Mouse (Mus musculus) liver (tissue): ENCODE results near the gene Rars2.
"Not testable (repeated sequence)": the region's sequence is repeated elsewhere in the genome, so short reads cannot be mapped to it uniquely, and the experiment has no call there.

Experiments used
- DNase-seq: peaks from one replicate; pipeline ENCODE4 v3.0.0-alpha.2; 2020; ENCODE audit warnings: mixed read lengths

Gene Rars2

DNA sequence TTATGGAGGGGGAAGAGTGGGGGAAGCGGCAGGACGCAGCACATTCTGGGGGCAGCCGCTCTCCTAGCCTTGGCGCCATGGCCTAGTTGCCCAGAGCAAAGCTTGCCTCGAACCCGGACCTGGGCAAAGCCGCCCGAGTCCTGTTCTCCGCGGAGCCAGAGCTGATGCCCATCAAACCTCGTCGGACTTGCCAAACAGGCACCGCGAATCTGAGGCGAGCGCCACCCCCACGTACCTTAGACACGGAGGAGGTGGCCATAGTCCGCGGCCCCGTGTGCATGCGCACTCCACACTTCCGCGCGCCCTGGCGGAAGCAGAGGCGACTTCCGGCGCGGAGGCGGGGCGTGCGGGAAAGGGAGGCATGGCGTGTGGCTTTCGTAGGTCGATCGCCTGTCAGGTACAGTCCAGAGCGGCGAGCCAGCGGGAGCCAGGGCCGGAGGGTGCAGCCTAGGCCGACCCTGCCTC is at the start of gene Rars2, which contains the start of gene Orc3:
Gene Rars2, plus strand, starts transcription at position 328 of the 465 bp plus-strand sequence.
Gene Orc3, minus strand, starts transcription at position 315 of the 465 bp plus-strand sequence.
- peak; percentile 95 for DNase-seq

- DNase-seq: no peak
Measured at GRCm38 (mm10) chr4:34566226-34566625, 48.5 kb upstream of the Rars2 start.

DNA sequence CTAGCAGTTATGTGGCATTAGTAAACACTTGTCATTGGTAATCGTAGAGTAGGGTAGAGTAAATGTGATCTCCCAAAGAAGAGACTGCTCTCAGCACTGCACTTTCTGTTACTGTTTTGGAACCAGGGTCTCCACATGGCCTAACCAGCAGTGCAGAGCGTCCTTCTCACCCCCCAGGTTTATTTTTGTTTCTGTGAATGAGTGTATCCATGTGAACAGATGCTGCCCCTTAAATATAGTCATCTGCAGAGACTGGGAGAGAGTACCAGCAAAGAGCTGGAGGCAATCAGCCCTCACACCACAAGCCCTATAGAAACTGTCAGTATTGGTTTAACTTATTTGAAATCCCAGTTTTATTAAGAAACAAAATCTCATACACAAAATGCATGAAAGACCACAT is 41.9 kb upstream of the Rars2 start:
- DNase-seq: no peak

GRCm38 (mm10) chr4:34577028-34577427 is 37.7 kb upstream of the Rars2 start:
- DNase-seq: no peak

DNA sequence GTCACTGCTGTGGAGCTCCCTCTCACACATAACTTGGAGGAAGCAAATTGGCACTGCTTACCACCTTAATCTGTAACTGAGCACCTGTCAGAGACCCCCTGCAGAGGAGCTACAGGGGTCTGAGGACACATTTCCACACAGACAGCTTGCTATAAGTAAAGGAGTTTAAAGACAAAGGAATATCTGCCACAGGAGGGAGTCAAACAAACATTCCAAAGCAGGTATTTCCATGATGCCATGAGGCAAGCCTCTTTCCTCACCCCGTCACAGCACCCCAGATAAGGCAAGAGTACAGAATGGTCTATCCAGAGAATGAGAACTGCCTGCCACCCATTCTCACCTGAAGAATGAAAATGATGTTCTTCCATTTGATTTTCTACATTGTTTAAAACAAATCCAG is 35.5 kb upstream of the Rars2 start:
- DNase-seq: no peak

- not testable (repeated sequence) for DNase-seq
Measured at GRCm38 (mm10) chr4:34581489-34581888, 33.3 kb upstream of the Rars2 start.

GRCm38 (mm10) chr4:34581990-34582389 is 32.8 kb upstream of the Rars2 start:
- DNase-seq: no peak

DNA sequence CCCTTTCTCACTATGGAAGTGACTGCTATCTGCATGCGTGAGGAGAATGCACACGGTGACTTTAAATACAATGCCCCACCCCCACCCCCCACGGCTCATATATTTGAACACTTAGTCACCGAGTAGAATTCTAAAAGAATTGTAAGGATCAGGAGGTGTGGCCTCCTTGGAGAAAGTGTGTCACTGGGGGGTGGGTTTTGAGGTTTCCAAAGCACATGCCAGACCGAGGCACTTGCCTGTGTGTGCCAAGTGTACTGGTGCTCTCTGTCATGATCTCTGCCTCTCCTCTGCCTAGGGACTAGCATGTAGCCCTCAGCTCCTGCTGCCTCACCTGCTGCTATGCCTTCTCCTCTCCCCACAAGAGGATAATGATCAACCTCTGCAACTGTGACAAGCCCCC is 32.3 kb upstream of the Rars2 start:
- DNase-seq: no peak

- DNase-seq: no peak
Measured at GRCm38 (mm10) chr4:34583427-34583826, 31.3 kb upstream of the Rars2 start.

- no peak for DNase-seq
Measured at GRCm38 (mm10) chr4:34584871-34585607, 29.7 kb upstream of the Rars2 start.

DNA sequence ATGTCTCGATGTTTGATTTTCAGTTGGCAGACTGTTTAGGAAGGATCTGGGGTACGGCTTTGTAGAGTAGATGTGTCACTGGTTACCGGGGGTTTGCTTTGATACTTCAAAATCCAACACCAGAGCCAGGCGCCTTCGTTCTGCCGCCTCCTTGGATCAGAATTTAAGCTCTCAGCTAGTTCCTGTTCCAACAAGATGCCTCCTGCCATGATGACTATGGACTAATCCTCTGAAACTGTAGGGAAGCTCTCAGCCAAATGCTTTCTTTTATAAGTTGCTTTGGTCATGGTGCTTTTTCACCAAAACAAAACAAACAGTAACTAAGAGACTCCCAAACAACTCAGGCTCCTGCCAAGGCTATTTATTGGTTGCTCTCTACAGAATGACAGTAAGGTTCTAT is 11.6 kb upstream of the Rars2 start:
- no peak for DNase-seq

- DNase-seq: no peak
Measured at GRCm38 (mm10) chr4:34606658-34607057, 8.1 kb upstream of the Rars2 start.

DNA sequence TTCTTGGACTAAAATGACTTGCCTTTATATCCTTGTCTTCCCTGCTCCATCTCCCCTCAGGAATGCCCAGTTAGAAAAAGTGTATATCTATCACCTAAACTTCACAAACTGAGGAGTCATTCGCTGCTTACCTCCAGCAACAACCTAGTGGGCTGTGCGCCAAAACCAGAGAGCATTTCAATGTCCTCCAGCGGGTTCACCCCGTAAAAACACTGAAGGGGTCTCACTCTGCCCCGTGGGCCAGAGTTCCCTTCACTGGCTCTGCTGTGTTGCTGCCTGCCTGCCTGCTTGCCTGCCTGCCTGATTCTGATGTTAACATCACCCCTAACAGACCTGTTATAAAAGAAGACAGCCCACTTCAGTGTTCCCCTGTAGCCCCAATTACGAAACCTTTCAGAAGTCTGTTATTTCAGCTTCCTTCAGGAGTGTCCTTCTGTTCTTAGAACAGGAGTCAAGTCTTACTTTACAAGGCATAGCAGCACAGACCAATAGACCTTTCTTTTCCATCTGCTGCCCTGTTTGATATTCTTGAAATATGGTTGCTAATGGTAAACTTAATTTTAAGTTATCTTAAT is 1.1 kb upstream of the Rars2 start:
- DNase-seq: peak; percentile 9

GRCm38 (mm10) chr4:34615303-34615702 is 546 bp downstream of the Rars2 start:
- peak; percentile 26 for DNase-seq

GRCm38 (mm10) chr4:34616146-34616545 is 1.4 kb downstream of the Rars2 start:
- DNase-seq: no peak

DNA sequence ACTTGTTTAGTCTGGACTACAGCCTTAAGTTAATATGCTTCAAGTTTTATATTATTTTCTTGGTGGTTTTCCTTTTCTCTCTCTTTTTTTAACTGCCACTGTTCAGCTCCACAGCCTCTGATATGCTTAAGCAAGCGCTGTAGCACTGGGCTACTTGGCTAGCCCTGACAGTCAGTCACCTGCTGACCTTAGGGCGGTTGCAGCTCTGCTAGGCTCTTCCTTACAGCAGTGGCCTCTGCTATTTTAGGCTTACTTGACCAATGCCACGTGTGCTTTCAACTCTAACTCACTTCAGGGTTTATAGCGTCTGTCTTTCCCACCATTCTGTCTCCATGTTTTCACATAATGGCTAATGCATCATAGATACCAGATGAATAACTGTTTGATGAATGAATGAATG is 10.8 kb downstream of the Rars2 start:
- DNase-seq: no peak

DNA sequence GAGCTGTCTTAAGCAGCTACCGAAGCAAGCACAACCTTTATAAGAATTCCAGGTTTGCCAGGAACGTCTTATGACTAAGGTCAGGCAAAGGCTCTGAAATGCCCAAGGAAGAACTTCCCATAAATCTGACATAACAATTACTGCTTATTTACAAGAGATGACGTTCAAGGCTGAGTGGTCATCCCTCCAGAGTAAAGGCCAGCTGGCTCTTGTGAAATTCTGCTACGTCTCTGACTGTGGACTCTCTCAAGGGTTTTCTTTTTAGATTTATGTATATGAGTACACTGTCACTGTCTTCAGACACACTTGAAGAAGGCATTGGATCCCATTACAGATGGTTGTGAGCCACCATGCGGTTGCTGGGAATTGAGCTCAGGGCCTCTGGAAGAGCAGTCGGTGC is 11.6 kb downstream of the Rars2 start:
- no peak for DNase-seq

DNA sequence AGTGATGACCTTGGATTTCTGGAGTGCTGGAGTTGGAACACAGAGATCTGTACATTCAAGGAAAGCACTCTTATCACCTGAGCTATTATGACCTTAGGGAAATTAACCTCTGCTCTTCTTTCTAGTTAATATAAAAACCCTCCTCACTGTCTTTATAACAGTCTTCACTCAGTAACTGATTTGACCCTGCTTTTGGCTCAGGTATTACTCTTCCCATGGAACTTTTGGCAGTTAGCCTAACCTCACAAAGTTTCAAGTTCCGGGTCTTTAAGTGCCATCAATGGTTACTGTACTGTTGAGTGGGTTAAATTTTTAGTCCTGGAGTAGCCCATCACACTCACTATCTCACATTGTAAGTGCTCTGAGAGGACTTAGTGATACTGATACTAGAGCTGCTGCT is 15.2 kb downstream of the Rars2 start:
- no peak for DNase-seq

GRCm38 (mm10) chr4:34634129-34634528 is 19.4 kb downstream of the Rars2 start:
- DNase-seq: no peak

DNA sequence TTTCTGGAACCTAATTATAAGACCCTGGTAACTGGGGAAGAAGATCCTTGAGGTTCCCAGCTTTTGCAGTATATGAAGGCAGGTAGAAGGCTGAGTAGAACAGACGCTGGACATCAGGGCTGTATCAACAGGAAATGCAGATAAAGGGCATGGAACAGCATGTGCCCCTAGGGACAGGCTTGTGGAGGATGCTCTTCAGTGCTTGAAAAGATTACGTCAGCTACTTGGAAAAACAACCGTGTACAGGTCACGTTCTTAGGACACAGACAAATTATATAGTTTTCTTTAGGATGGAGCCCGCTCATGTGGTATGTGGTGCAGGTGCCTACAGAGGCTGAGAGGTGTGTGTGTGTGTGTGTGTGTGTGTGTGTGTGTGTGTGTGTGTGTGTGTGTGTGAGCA is 21.3 kb downstream of the Rars2 start:
- no peak for DNase-seq

- DNase-seq: no peak
Measured at GRCm38 (mm10) chr4:34637386-34637785, 22.6 kb downstream of the Rars2 start.

GRCm38 (mm10) chr4:34637851-34638250 is 23.1 kb downstream of the Rars2 start:
- no peak for DNase-seq

GRCm38 (mm10) chr4:34639745-34640364 is 25.1 kb downstream of the Rars2 start:
- DNase-seq: no peak

DNA sequence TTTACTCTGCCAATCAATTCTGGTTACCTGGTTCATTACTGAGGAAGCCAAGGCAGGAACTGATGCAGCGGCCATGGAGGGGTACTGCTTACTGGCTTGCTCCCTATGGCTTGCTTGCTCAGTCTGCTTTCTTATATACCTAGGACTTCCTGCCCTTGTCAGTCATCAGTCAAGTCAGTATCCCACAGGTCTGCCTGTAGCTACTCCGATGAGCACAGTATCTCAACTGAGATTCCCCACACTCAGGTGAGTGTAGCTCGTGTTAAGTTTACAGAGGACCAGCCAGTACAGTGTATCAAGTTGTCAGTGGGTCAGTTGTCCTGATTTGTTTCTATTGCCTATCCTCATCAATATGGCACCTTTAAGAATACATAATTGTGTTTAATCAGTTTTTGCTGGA is 26.0 kb downstream of the Rars2 start:
- no peak for DNase-seq
